Mouse (Mus musculus) kidney, adult 2 months (tissue): ENCODE measurements at regions not wholly inside any gene's neighbourhood (a gene's known extent, or its start where the extent isn't known, plus 50 kb on each side); places are given as distances from the start of the nearest gene placed in this dataset.

Source experiments
- DNase-seq: peaks from one replicate; pipeline ENCODE4 v3.0.0; 2021
- H3K27ac ChIP-seq: fragments of 200-500 bp; 2 replicates; pipeline ENCODE4 v1.5.1; 2012; ENCODE audit warnings: low read depth, low read length, control low read depth, inconsistent platforms; ENCODE audit not compliant: insufficient read depth
- H3K27me3 ChIP-seq: fragments of 200-500 bp; replicated peaks from 2 replicates; pipeline ENCODE4 v1.6.1; 2012; ENCODE audit warnings: mild to moderate bottlenecking, moderate library complexity, low read length, inconsistent platforms; ENCODE audit not compliant: control insufficient read depth, insufficient read depth
- H3K36me3 ChIP-seq: fragments of 200-500 bp; 2 replicates; pipeline ENCODE4 v1.6.1; 2012; ENCODE audit warnings: mild to moderate bottlenecking, moderate library complexity, low read length, inconsistent platforms; ENCODE audit not compliant: control insufficient read depth, insufficient read depth
- H3K4me1 ChIP-seq: fragments of 200-500 bp; 2 replicates; pipeline ENCODE4 v1.6.1; 2011; ENCODE audit warnings: low read length; ENCODE audit not compliant: control insufficient read depth, insufficient read depth
- H3K4me3 ChIP-seq: fragments of 200-500 bp; 2 replicates; pipeline ENCODE4 v1.5.1; 2011; ENCODE audit warnings: mild to moderate bottlenecking, low read depth, low read length, control low read depth; ENCODE audit not compliant: insufficient read depth
- CTCF ChIP-seq: fragments of 200-500 bp; conservative IDR thresholded peaks from 2 replicates; pipeline ENCODE4 v1.5.1; 2011; ENCODE audit warnings: low read depth, mild to moderate bottlenecking, control low read depth, low read length, moderate library complexity, mixed read lengths; ENCODE audit not compliant: insufficient read depth, insufficient read length
- POLR2A ChIP-seq: fragments of 200-500 bp; IDR thresholded peaks from one replicate; pipeline ENCODE4 v1.6.1; 2011; ENCODE audit warnings: low read depth, low read length, control low read depth
- WGBS: fragments of 180-500 bp; shearing (Covaris S2); methylation state at CpG from one replicate; pipeline ENCODE4 v1.1.7; 2018; 5-methylcytosine and 5-hydroxymethylcytosine counted together

DNA sequence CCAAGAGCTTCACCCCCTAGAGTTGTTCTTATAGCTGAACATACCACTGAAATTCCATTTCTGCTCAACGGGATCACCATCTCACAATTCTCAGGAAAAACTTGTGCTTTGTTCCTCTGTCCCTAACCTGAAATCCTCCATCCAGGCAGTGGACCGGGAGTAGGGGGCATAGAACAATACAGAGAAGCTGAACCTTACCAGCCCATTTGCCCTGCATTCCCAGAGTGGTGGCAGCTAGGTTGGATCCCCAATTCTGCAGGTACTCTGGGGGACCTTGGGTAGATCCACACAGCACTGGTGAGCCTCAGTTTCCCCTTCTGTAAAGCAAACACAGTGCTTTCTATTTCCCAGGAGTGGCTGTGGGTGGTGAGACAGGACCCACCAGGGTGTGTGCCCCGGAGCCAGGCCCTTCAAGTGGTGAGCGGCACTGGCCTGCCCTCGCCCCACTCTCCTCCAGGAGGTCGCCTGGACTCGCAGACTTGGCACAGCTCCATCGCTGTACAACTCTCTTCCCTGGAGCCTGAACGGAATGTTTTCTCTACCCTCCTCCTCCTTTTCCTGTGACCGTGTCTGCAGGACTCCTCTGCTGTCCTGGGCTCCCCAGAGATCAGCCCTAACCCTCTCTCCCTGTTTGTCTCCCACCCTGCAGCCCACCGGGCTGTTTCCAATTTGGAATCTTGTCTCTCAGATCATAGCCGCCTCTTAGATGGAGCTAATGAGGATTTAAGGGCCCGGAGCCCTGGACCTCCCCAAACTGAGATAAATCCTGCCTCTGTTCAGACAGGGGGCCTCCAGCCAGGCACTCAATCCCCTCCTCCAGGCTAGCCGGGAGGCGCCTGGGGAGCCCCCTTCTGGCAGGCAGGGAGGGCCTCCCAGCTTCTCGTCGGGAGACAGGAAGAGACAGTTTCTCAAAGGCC lies 52.3 kb upstream of the Cux1 start:
- TF ChIP-seq POLR2A: no peak
- no peak for TF ChIP-seq CTCF
- Histone ChIP-seq H3K27ac (no peak overlapping the region), H3K4me3 (no peak overlapping the region), H3K4me1 (no peaks in the 10 kb centered on the region; the same call in 1 of the 2 replicates), H3K27me3 (no peaks in the 10 kb centered on the region), H3K36me3 (no peaks in the 10 kb centered on the region)
- 15% methylated on average over 17 of the region's 17 CpGs for WGBS
- DNase-seq: peak; percentile 62

DNA sequence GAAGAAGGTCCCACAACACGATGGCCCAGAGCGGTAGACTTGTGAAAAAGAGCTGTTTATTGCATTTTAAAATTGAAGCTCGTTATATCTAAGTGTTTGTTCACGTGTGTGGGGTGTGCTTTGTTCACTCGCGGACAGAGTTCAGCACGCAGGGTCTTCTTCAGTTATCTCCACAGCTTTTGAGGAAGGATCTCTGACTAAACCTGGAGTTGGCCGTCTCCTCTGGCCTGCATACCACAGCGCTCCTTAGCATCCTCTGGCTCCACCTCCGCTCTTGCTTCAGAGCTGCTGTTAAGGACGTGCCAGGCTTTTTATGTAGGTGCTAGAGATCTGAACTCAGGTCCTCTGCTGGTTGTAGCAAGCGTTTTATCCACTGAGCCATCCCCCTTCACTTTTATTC lies 52.9 kb upstream of the Cux1 start:
- TF ChIP-seq CTCF (no peak), POLR2A (no peak)
- no peak overlapping the region for H3K27ac ChIP-seq
- DNase-seq: no peak
- H3K4me3 ChIP-seq: no peak overlapping the region
- no peaks in the 10 kb centered on the region for H3K36me3 ChIP-seq
- H3K27me3 ChIP-seq: no peaks in the 10 kb centered on the region
- WGBS: 50% methylated on average over 12 of the region's 12 CpGs
- no peaks in the 10 kb centered on the region; the same call in 1 of the 2 replicates for H3K4me1 ChIP-seq

DNA sequence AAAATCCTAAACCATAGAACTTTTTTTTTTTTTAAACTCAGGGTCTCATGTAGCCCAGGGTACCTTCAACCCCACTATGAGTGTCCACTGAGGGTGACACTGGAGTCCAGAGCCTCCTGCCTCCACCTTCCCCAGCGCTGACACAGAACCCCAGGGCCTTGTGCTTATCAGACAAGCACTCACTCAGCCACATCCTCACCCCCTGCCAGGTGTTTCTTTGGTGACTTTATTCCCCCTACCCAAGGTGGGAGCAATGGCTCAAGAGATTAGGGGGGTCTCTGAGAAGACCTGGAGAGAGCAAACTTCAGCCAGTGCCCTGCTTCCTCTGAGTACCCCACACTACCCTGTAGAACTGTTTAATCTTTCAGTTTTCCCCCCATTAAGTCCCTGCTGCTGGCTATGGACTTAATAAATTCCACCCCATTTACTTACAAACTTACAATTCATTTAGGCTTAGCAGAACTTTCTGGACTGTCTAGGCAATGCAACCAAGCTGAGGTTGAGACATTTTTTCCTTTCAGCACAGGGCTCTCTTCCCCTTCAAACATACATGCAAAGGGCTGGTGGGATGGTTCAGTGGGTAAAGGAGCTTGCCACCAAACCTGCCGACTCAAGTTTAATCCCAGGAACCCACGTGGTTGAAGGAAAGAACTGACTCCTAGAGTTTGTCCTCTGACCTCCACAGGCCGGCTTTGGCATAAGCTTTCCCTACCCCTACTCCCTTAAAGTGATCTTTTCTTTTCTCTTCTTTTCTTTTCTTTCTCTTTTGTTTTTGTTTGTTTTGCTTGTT lies 54.2 kb upstream of the Cux1 start:
- H3K27ac ChIP-seq: no peak overlapping the region
- H3K36me3 ChIP-seq: no peaks in the 10 kb centered on the region
- no peak overlapping the region for H3K4me3 ChIP-seq
- 54% methylated on average over 4 of the region's 4 CpGs for WGBS
- no peaks in the 10 kb centered on the region for H3K27me3 ChIP-seq
- peak; percentile 62 for DNase-seq
- H3K4me1 ChIP-seq: no peaks in the 10 kb centered on the region; the same call in 1 of the 2 replicates
- TF ChIP-seq POLR2A (no peak), CTCF (no peak)

DNA sequence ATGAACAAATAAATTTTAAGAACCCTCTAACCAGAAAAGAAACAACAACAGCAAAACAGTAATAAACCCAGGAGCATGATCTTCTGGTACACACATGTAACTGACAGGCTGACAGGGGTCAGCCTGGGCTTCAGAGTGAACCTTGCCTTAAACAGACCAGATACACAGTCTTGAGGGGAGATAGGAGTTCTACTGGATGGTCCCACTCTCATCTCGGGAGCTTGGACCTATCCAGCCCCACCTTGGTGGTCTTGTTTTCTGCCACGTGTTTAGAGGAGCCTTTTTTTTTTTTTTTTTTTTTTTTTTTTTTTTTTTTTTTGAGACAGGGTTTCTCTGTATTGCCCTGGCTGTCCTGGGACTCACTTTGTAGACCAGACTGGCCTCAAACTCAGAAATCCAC lies 54.9 kb upstream of the Cux1 start:
- WGBS: 44% methylated on average over 2 of the region's 2 CpGs
- Histone ChIP-seq H3K4me1 (no peaks in the 10 kb centered on the region; the same call in 1 of the 2 replicates), H3K27ac (no peak overlapping the region), H3K36me3 (no peaks in the 10 kb centered on the region), H3K27me3 (no peaks in the 10 kb centered on the region), H3K4me3 (no peak overlapping the region)
- no peak for DNase-seq
- TF ChIP-seq CTCF (no peak), POLR2A (no peak)

DNA sequence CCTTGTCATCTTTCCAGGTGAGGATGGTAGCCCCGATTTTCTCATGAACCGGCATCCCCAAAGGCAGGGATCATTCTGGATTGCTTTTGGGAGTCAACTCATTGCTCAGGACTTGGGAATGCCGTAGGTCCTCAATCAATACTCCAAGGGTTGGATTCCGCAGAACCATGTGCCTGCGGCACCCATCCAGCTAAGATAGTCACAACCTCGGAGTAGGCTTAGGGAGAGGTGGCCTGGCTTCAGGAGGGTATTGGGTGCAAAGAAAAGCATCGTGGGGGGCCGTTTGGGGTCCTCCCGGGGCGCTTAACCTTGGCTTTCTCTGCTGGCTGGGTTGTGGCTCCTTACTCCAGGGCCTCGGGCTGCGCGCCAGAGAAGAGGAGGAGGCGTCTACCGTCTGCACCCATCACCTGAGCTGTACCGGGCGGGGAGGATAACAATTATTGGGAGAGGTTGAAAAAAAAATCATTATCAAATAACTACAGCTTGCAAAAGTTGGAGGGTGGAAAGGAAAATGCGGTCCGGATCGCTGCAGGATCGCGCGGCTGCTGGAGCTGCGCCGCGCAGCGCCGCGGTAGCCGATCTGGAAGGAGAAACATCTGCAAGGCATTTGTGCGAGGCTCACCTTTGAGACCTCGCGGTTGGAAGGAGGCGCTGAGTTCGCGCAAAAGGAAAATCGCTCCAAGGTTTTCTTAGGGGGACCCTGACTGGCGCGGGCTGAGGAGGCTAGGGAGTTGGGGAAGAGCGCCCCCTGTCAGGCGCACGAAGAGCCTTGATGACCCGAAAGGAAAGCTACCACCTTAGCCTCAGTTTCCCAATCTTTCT lies 55.6 kb upstream of the Cux1 start:
- DNase-seq: peak; percentile 87
- WGBS: 5% methylated on average over 43 of the region's 43 CpGs
- H3K4me1 ChIP-seq: no peaks in the 10 kb centered on the region; the same call in 1 of the 2 replicates
- peak; percentile 74 for TF ChIP-seq CTCF
- no peak for TF ChIP-seq POLR2A
- peak overlapping the region; percentile 48 for H3K4me3 ChIP-seq
- no peaks in the 10 kb centered on the region for H3K27me3 ChIP-seq
- H3K27ac ChIP-seq: no peak overlapping the region
- no peaks in the 10 kb centered on the region for H3K36me3 ChIP-seq

DNA sequence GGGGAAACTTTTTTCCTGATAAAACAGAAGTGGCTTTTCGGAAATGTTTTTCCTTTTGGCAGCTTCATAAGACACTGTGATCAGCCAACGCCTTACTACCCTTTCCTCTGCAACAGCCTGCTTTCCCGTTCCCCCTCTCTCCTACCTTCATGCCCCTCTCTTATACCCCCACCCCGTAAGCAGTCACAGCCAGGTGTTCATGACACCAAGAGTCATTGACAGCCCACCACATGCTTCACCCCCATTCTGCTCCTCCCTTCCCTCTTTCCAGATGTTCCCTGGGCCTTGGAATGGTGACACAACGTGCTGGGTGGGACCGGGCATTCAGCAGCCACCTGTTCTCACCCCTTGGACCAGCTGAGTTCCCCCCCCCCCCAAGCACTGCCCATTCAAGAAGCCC lies 56.5 kb upstream of the Cux1 start:
- Histone ChIP-seq H3K27me3 (no peaks in the 10 kb centered on the region), H3K4me3 (no peak overlapping the region), H3K27ac (no peak overlapping the region), H3K36me3 (no peaks in the 10 kb centered on the region), H3K4me1 (no peaks in the 10 kb centered on the region; the same call in 1 of the 2 replicates)
- TF ChIP-seq POLR2A (no peak), CTCF (no peak)
- DNase-seq: no peak
- 70% methylated on average over 6 of the region's 6 CpGs for WGBS
